Mouse (Mus musculus) left cerebral cortex, postnatal 25 days (tissue): ENCODE measurements at regions not wholly inside any gene's neighbourhood (a gene's known extent, or its start where the extent isn't known, plus 50 kb on each side); places are given as distances from the start of the nearest gene placed in this dataset.

Experiments used
- DNase-seq, 2 experiments: peaks; one replicate each; pipeline ENCODE4 v3.0.0; 2022; ENCODE audit warnings: low spot score in 2 of 2, mixed read lengths in 1 of 2
- intact Hi-C: fragments of 180-260 bp; cut with DNase I; formaldehyde crosslinking; loops from one replicate; pipeline ENCODE4 v1.15.1; 2025

GRCm38 (mm10) chrX:166640258-166640657 is 54.7 kb upstream of the Egfl6 start:
- intact Hi-C loops = no loop called here
- DNase-seq = no peak
